Mouse (Mus musculus) kidney, adult 2 months (tissue): ENCODE measurements around the gene Rpl28.

Experiments used
- CTCF ChIP-seq: fragments of 200-500 bp; conservative IDR thresholded peaks from 2 replicates; pipeline ENCODE4 v1.5.1; 2011; ENCODE audit warnings: low read depth, mild to moderate bottlenecking, control low read depth, low read length, moderate library complexity, mixed read lengths; ENCODE audit not compliant: insufficient read depth, insufficient read length
- POLR2A ChIP-seq: fragments of 200-500 bp; IDR thresholded peaks from one replicate; pipeline ENCODE4 v1.6.1; 2011; ENCODE audit warnings: low read depth, low read length, control low read depth

DNA sequence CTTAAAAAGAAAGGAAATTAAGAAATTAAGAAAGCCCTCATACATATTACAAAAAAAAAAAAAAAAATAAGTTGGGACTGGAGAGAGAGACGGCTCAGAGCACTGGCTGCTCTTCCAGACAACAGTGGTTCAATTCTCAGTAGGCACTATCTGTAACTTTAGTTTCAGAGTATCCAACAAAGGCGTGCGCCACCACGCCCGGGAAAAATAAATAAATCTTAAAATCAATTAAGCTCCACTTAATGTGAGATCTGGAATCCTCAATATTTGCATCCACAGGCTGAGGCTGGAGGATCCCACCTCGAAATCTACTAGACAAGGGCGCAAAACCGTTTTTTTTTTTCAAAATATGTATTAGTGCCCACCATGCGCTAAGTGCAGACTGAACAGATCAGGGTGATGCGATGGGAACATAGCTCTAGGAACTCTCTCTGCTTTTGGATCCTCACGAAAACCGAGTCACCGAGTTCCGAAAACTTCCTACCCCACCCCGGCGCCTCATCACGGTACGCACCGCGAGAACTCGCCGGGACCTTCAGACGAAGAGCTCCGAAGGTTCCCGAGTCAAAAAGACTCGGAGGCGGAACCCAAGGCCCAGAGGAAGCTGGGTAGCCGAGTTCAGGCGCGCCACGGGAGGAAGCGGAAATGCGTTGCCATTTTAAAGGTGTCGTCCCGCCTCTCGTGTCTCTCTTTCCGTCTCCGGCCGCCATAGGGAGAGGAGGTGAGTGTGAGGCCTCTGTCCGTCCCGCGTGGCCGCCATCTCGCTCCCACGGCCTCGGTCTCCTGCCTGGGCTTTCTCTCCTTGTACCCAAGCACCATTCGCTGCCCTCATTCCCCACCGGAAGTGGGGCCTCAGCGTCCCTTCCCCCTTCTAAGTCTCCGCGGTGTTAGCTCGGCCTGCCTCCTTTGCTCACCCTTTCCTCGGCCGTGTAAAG lies at the start of gene Rpl28:
- TF ChIP-seq CTCF (no peak), POLR2A (peak; percentile 97)
